Mouse (Mus musculus): ENCODE measurements around the gene Btla.

- no peak for TF ChIP-seq CTCF (IDR thresholded peaks at IDR 0.05)
- no peak for TF ChIP-seq EP300 (IDR thresholded peaks at IDR 0.05; ENCODE audit: insufficient read depth, low read depth, low read length)
Observed at GRCm38 (mm10) chr16:45222771-45223170, 1.3 kb upstream of the Btla start.

Measured in heart, adult 2 months (tissue).